Mouse (Mus musculus) c-Kit-negative CD71-positive TER-119-positive erythroid progenitor cells, embryonic 14.5 days (primary cell): ENCODE measurements around the gene Brf1.

Experiments used
- DNase-seq: peaks from one replicate; pipeline ENCODE4 v3.0.0-alpha.2; 2013; ENCODE audit warnings: low read depth, low spot score

Gene Brf1

DNA sequence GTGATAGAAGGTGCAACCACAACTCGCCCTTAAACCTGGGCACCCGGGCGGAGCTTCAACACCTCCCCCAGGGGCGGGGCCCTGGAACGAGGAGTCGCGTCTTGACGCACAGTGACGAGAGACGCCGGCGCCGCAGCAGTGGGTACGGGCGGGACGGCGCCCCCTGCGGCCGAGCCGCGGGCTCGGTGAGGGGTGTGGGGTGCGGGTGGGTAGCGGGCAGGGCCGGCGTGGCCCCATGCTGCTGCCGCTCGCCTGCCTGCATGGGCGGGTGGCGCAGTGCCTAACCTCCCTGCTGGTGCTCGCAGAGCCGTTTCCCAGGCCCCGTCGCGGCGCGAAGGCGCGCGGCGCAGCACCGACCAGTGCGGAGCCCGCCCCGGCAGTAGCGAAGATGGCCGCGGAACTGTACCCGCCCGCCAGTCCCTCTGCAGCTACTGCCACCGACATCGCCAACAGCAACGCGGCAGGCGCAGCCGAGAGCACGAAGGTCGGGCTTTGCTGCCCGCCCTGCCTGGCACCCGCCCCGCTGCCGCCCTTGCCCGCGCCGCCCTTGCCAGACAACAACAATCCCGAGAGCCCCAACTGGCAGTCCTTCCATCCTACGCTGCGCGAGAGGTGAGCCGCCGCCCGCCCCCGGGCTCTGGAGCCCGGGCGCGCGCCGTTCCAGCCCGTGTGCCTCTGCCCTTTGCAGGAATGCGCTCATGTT, 24.0 kb downstream of the Brf1 start, which contains the start of gene Btbd6:
TSS of gene Btbd6 (plus strand) at position 112 of the 703 bp plus-strand sequence.
- no peak for DNase-seq

DNA sequence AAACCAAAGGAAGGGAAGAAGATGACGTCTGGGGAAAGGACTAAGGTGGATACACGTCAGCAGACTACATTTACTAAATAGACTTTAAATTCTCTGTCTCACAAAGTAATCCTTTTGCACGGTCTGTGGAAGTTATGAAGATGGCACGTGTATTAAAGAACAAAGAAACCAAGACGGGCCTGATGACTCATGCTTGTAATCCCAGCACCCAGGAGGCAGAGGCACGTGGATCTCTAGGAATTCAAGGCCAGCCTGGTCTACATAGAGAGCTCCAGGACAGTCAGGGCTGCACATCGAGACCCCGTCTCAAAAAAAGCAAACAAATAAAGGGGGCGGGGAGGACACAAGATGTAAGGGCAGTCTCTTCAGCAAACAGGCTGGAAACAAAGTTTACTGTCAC, 25.8 kb downstream of the Brf1 start:
- no peak for DNase-seq

DNA sequence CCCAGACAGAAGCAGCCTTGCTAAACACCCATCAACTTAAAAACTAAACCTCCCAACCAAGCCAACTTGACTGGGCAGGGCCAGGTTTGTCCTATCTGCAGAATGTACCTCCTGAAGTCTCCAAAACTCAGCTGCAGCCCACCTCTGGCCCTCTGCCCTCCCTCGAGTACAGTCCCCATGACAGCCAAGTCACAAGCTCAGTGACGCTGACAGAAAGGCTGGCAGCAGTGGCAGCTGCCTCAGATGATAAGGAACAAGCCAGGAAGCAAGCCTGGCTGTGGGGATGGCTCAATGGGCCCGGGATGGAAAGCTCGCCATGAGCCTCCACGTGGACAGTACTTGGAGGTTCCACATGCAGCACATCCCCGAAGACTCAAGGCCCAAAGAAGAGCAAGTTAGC, 30.9 kb downstream of the Brf1 start:
- no peak for DNase-seq

- no peak for DNase-seq
These were observed 31.6 kb downstream of the Brf1 start for GRCm38 (mm10) chr12:112968943-112969342.

GRCm38 (mm10) chr12:112965783-112966182, 34.7 kb downstream of the Brf1 start:
- DNase-seq, result no peak

DNA sequence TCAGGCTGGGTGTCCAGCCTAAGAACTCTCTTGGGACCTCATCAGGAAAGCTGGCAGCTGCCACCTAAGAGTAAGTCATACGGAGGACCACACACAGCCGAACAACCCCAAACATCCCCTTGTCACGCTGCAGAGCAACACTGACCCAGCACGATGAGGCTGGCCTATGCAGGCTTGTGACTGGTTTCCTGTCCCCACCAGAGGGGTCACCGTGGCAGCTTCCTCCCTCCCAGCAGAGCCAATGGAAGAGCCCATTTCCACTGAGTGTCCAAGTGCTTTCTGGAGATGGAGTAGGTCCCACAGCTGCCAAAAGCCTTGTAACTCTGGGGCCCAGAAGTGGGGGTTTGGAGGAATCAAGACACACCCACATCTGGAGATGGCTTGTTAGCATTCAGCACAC, 38.6 kb downstream of the Brf1 start:
- DNase-seq, result no peak

DNA sequence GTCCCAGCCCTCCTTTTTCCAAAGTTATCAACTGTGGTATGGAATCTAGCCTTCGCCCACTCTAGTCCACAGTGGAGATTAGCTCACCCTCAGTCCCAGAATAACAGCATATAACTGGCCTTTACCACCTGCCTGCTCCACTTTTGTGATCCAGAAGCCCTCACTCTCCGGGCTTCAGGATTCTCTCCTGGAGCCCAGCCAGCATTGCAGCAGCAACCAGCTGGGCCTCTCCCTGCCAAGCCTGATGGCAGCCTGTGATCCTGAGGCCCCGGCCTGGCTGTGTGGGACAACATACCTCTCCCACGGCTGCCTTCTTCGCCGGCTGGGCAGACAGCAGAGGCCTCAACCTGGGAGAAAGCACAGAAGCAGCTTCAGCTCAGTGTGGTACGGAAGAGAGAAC, 39.1 kb downstream of the Brf1 start:
- no peak for DNase-seq

- no peak for DNase-seq
These were observed 41.1 kb downstream of the Brf1 start for GRCm38 (mm10) chr12:112959421-112959820.

- no peak for DNase-seq
These were observed 42.2 kb downstream of the Brf1 start for GRCm38 (mm10) chr12:112958303-112958702.

GRCm38 (mm10) chr12:112955800-112956199, 44.7 kb downstream of the Brf1 start:
- peak; percentile 45 for DNase-seq

GRCm38 (mm10) chr12:112952926-112953565, 47.5 kb downstream of the Brf1 start:
- DNase-seq, result no peak

DNA sequence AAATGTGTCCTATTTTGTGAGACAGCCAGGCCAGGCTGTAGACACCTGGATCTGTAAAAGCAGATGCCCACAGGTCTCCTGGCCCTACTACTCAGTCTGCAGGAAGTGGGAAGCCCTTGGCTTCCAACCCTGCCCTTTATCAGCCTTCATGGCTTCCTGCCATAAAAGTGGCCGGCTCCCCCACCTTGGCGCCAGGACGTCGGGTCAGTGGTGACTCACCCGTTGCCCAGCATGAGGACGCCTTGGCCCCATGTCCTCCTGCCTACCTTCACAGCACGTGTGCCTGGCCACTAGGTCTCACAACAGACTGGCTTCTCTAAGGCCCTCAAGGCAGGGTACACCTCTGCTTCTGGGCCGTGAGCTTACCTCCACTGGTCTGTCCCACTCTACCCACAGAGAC, 48.1 kb downstream of the Brf1 start:
- no peak for DNase-seq

- no peak for DNase-seq
These were observed 49.2 kb downstream of the Brf1 start for GRCm38 (mm10) chr12:112951150-112951842.

DNA sequence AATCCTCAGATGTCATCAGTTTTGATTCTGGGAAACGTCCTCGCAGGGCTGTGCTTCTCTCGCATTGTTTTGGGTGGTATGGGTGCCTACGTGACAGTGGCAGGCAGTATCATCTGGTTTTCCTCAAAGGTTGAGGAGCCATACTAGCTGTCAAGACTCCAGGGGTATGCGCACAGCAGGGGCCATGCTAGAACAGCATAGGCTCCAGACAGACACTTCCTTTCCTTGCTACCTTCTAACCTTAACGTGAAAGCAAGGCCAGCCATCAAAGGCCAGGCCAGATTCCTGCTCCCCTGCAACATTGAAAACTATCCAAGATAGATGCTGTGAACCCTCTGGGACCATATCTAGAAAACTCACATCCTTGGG, 49.8 kb downstream of the Brf1 start:
- DNase-seq, result no peak

- peak; percentile 36 for DNase-seq
These were observed 50.3 kb downstream of the Brf1 start for GRCm38 (mm10) chr12:112950040-112950760.

DNA sequence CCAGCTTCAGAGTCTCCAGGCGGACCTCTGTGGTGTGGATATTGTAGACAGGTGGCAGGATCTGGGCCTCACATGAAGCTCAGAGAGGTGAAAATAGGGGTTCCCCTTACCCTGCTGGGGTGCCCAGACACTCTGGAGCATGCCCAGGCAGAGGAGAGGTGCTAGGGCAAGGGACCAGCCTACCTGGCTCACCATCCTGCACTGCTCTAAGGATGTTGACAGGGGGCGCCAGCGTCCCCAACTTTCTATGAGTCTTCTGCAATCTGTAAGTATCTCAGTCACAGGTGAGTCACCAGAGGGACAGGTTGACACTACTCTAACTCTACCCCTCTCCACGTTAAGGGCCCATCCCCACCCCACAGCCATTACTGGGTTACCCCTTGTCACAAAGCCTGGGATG, 53.2 kb downstream of the Brf1 start:
- DNase-seq, result no peak

DNA sequence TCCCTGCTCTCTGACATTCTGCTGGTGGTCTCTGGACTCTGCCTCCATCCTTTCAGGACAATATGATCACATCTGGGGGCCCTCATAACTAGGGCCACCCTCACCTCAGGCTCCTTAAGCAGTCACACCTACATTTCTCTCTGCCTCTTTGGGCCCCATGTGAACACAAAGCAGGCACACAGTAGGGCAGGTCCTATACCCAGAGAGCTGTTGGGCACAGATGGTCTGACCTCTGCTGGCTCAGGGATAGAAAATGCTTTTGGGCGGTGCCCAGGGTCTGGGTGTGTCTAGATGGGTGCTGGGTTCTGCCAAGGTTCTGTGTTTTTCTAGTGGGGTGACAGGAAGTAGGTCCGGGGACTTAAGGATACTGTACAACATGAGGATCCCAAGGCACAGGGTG, 56.8 kb downstream of the Brf1 start:
- no peak for DNase-seq

DNA sequence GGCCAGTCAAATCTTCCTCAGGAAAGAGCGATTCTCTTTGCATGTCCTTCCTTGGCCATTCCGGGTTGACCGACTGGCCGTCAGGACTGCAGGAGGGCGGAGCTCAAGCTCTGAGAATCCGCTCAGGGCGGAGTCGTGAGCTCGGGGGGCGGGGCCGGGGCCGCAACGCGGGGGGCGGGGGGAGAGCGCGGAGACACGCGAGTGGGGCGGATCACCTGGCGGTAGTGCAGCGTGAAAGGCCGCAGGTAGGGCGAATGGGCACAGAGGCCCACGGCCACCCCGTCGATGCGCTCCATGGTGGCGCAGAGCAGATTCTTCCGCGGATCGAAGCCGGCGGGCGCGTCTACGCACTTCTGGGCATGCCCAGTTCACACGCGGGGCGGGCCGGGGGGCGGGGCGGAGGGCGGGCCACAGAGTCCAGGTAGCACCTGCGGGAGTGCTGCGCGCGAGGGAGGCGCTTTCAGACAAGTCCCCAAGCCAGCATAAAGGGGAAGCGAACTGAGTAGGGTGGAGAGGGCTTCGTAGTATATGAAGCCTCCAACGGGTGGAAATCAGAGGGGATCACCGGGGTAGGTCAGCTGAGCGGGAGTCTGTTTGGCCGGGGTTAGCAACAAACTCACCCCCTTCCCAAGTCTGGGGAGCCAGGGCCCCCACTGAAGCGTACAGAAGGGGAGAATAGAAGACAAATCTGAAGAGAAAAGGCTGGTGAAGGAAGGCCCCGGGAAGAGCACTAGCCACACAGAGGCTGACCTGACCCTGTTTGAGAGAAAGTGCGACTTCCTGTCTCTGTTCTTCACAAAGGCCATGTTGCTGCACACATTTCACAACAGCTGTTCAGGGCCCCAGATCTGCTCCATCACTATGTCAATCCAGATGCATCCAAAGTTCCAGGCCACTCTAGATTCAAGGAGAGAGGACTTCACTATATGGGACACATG, 58.5 kb downstream of the Brf1 start, which contains the start of gene Nudt14:
TSS of gene Nudt14 (minus strand) at position 349 of the 938 bp plus-strand sequence.
- DNase-seq, result peak; percentile 50

DNA sequence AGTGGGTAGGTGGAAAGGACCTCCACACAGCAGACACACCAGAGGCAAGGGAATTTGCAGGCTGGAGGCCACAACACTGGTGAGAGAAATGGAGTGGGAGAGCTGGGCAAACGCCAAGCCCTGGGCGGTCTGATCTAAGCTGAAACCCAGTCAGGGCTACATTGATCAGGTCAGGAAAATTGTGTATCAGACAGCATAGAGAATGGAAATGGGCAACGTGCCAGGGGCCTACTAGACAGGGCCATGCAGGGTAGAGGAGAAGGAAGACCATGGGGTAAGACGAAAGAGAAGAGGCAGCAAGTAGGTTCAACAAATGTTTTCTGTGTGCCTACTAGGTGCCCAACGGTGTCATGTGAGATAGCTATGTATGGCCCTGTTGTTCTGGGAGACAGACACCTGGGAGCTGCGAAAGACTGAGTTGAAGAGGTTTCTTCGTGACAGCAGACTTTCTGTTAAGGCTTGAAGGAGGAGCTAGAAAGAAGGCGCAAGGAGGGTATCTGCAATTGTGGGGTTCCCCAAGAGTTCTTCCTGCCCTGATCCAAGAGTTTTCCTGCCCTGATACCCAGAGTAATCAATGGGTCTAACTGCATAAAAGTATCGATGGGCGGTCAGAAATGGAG, 59.2 kb downstream of the Brf1 start:
- DNase-seq, result no peak

GRCm38 (mm10) chr12:112940710-112941109, 59.8 kb downstream of the Brf1 start:
- no peak for DNase-seq

DNA sequence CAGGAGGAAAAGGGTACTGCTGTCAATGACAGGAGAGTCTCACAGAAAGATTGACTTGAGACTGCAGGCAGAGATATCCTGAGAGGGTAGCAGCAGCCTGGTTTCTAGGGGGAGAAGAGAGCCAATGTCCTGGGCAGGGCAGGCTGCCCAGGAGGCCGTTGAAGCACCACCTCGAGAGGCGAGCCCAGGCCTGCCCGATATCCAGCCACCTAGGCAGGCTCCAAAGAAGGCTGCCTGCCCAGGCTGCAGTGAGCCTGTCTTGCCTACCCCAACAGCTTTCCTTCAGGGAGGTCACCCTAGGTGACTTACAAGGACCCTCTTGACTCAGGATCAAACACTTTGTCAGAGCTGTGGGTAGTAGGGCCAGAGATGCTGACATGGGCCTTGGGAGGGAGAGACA, 60.3 kb downstream of the Brf1 start:
- DNase-seq, result no peak
